24 mouse cellular contexts compared by ENCODE assay signal in genomic region chr2:30437791-30438190, GRCm38 (mm10). TPM values are rescaled to one million over a fixed set of nuclear protein-coding genes. Genes with fewer than 3 reads are reported as not detected.
DNase-seq lines count a peak whose midpoint lies in the region; ATAC-seq and TF ChIP-seq lines count a peak whose summit lies in the region.
"Had no signal": no experiment of that assay in that cellular context is flagged by ENCODE, and none has a peak within 500 bp of the region (broad histone marks: within the 10 kb centered on the region; RNA-seq: fewer than 3 reads in every experiment).

No protein-coding gene starts in this region.

- peaks cover 32% of the 10 kb centered on the region for H3K4me1 ChIP-seq in stomach, embryonic 14.5 days (ENCODE audit: control insufficient read depth, insufficient read depth, low read length)
- H3K4me1 ChIP-seq in stomach, postnatal 0 days (replicated peaks; ENCODE audit: control insufficient read depth, insufficient read depth) = peaks cover 11% of the 10 kb centered on the region
- H3K4me1 ChIP-seq in limb, embryonic 12.5 days (replicated peaks) = peaks cover 34% of the 10 kb centered on the region

- intact Hi-C loops in heart, postnatal 10 days (cut with DNase I) = loop anchor here (2.0 to 5.0 kb wide), 2 partner anchors 107 to 165 kb away; no protein-coding TSS in a partner anchor

- no peak for TF ChIP-seq EP300 in stomach, postnatal 0 days (optimal IDR thresholded peaks at IDR 0.05)

- peak; percentile 94 for DNase-seq in heart, adult 11 months
- no peak for DNase-seq in heart, postnatal 10 days
- no peak for DNase-seq in stomach, postnatal 0 days (ENCODE audit: low spot score)
- DNase-seq in urinary bladder, postnatal 10 days (ENCODE audit: low spot score) = no peak
- DNase-seq: adrenal gland, adult 8-10 months; adrenal gland, postnatal 14 days; adrenal gland, postnatal 36 days; cerebellum, adult 11 months; cerebellum, adult 2 months; cerebellum, adult 9-10 months; cerebellum, postnatal 10 days; cerebellum, postnatal 25 days; forebrain, postnatal 0 days had no signal

- no peak for TF ChIP-seq CTCF in stomach, postnatal 0 days (IDR thresholded peaks at IDR 0.05; ENCODE audit: low read depth)

- no peak overlapping the region for H3K27ac ChIP-seq in stomach, embryonic 14.5 days (ENCODE audit: low read length)
- H3K27ac ChIP-seq in stomach, postnatal 0 days (replicated peaks) = no peak overlapping the region
- 0 out of 2 replicates have a peak overlapping the region, but pooled peaks have one; percentile 17 for H3K27ac ChIP-seq in limb, embryonic 12.5 days
- H3K27ac ChIP-seq: embryonic facial prominence, embryonic 10.5 days; embryonic facial prominence, embryonic 12.5 days; forebrain, embryonic 13.5 days; forebrain, embryonic 15.5 days had no signal

- WGBS in stomach, embryonic 14.5 days = 94% methylated on average over 4 of the region's 4 CpGs
- 89% methylated on average over 4 of the region's 4 CpGs for WGBS in stomach, postnatal 0 days
- 96% methylated on average over 4 of the region's 4 CpGs for WGBS in limb, embryonic 12.5 days

- no peak overlapping the region for H3K4me3 ChIP-seq in stomach, embryonic 14.5 days (ENCODE audit: low read depth, low read length)
- H3K4me3 ChIP-seq in stomach, postnatal 0 days (ENCODE audit: low read depth, low read length) = no peak overlapping the region
- H3K4me3 ChIP-seq in limb, embryonic 12.5 days (replicated peaks) = no peak overlapping the region
- H3K4me3 ChIP-seq: embryonic facial prominence, embryonic 10.5 days; embryonic facial prominence, embryonic 12.5 days; forebrain, embryonic 13.5 days; forebrain, embryonic 15.5 days had no signal

- H3K36me3 ChIP-seq in stomach, embryonic 14.5 days (ENCODE audit: control insufficient read depth, insufficient read depth, low read length) = peaks cover 37% of the 10 kb centered on the region
- H3K36me3 ChIP-seq in stomach, postnatal 0 days (ENCODE audit: control insufficient read depth, insufficient read depth, low read length) = peaks cover 30% of the 10 kb centered on the region; the same call in 1 of the 2 replicates
- H3K36me3 ChIP-seq in limb, embryonic 12.5 days = peaks cover 75% of the 10 kb centered on the region

- H3K9me3 ChIP-seq in stomach, embryonic 14.5 days (ENCODE audit: control insufficient read depth, low read depth, low read length) = no peaks in the 10 kb centered on the region
- H3K9me3 ChIP-seq in stomach, postnatal 0 days (ENCODE audit: control insufficient read depth, low read length) = no peaks in the 10 kb centered on the region
- H3K9me3 ChIP-seq in limb, embryonic 12.5 days = no peaks in the 10 kb centered on the region
- H3K9me3 ChIP-seq: embryonic facial prominence, embryonic 10.5 days; embryonic facial prominence, embryonic 12.5 days; forebrain, embryonic 13.5 days; forebrain, embryonic 15.5 days; G1E had no signal

- H3K27me3 ChIP-seq in stomach, embryonic 14.5 days (ENCODE audit: control insufficient read depth, insufficient read depth, low read length) = no peaks in the 10 kb centered on the region
- no peaks in the 10 kb centered on the region for H3K27me3 ChIP-seq in stomach, postnatal 0 days (ENCODE audit: control insufficient read depth, insufficient read depth, low read length)
- H3K27me3 ChIP-seq in limb, embryonic 12.5 days = no peaks in the 10 kb centered on the region
- H3K27me3 ChIP-seq: CH12.LX; embryonic facial prominence, embryonic 12.5 days; forebrain, embryonic 13.5 days; forebrain, embryonic 15.5 days; Patski had no signal

- no peak overlapping the region for H3K4me2 ChIP-seq in stomach, embryonic 14.5 days (replicated peaks; ENCODE audit: low read depth, low read length)
- no peak overlapping the region for H3K4me2 ChIP-seq in stomach, postnatal 0 days (replicated peaks; ENCODE audit: low read depth)
- H3K4me2 ChIP-seq in limb, embryonic 12.5 days = no peak overlapping the region
- H3K4me2 ChIP-seq: embryonic facial prominence, embryonic 12.5 days; forebrain, embryonic 13.5 days; forebrain, embryonic 15.5 days had no signal

- H3K9ac ChIP-seq in stomach, embryonic 14.5 days (replicated peaks; ENCODE audit: low read depth, low read length) = 0 out of 2 replicates have a peak overlapping the region, but pooled peaks have one; percentile 10
- no peak overlapping the region for H3K9ac ChIP-seq in stomach, postnatal 0 days (ENCODE audit: low read length)
- no peak overlapping the region for H3K9ac ChIP-seq in limb, embryonic 12.5 days (replicated peaks)
- H3K9ac ChIP-seq: embryonic facial prominence, embryonic 12.5 days; forebrain, embryonic 13.5 days; forebrain, embryonic 15.5 days; forebrain, postnatal 0 days had no signal

- no peak for ATAC-seq in stomach, embryonic 14.5 days (ENCODE audit: insufficient number of reproducible peaks, insufficient read depth, low FRiP score, low read depth)
- ATAC-seq in stomach, postnatal 0 days (ENCODE audit: low FRiP score, low TSS enrichment) = no peak
- no peak for ATAC-seq in limb, embryonic 12.5 days (ENCODE audit: insufficient number of reproducible peaks, insufficient read depth, low FRiP score, low TSS enrichment, low read depth)
- ATAC-seq: activated CD4-positive, CD25-positive, alpha-beta regulatory T cell, adult 4 months; CD4-positive, CD25-positive, alpha-beta regulatory T cell, adult 4 months; forebrain, embryonic 13.5 days; forebrain, embryonic 15.5 days; forebrain, postnatal 0 days; Patski had no signal

RNA-seq across cellular contexts. Expression of gene Ptpa, which starts 22.0 kb away (rescaled TPM):
- 100 to 1,000 TPM; 125 to 133 TPM for total RNA-seq in heart, postnatal 10 days (2021)
- polyA plus RNA-seq in stomach, embryonic 14.5 days (2014; fragmentation: Nextera tagmentation; extraction: Ambion mirVana) = 82.6 and 85.4 TPM in 2 replicates
- polyA plus RNA-seq in stomach, postnatal 0 days (2015; fragmentation: Nextera tagmentation; extraction: Ambion mirVana) = 76.6 and 79.6 TPM in 2 replicates
- 154 and 155 TPM in 2 replicates for polyA plus RNA-seq in limb, embryonic 12.5 days (2016; fragmentation: Nextera tagmentation; extraction: Ambion mirVana)

RNA-seq across cellular contexts. Expression of gene Crat, which starts 22.2 kb away (rescaled TPM):
- total RNA-seq in heart, postnatal 10 days (2021) = 100 to 1,000 TPM; 448 to 485 TPM
- 27.3 and 30.0 TPM in 2 replicates for polyA plus RNA-seq in stomach, embryonic 14.5 days (2014; fragmentation: Nextera tagmentation; extraction: Ambion mirVana)
- polyA plus RNA-seq in stomach, postnatal 0 days (2015; fragmentation: Nextera tagmentation; extraction: Ambion mirVana) = 22.0 and 25.9 TPM in 2 replicates
- 24.4 and 27.5 TPM in 2 replicates for polyA plus RNA-seq in limb, embryonic 12.5 days (2016; fragmentation: Nextera tagmentation; extraction: Ambion mirVana)

RNA-seq across cellular contexts. Expression of gene Ier5l, which starts 36.2 kb away (rescaled TPM):
- total RNA-seq in heart, postnatal 10 days (2021) = 10 to 100 TPM in 1 of 2 experiments, 1 to 10 TPM in 1; 9.5 to 12.2 TPM
- 2.8 and 3.1 TPM in 2 replicates for polyA plus RNA-seq in stomach, embryonic 14.5 days (2014; fragmentation: Nextera tagmentation; extraction: Ambion mirVana)
- polyA plus RNA-seq in stomach, postnatal 0 days (2015; fragmentation: Nextera tagmentation; extraction: Ambion mirVana) = 1.8 and 4.4 TPM in 2 replicates
- polyA plus RNA-seq in limb, embryonic 12.5 days (2016; fragmentation: Nextera tagmentation; extraction: Ambion mirVana) = 3.6 and 4.5 TPM in 2 replicates
- total RNA-seq: G1E had no signal
- polyA plus RNA-seq: G1E had no signal

RNA-seq across cellular contexts. Expression of gene Dolpp1, which starts 45.7 kb away (rescaled TPM):
- total RNA-seq in heart, postnatal 10 days (2021) = 10 to 100 TPM; 11.6 to 14.7 TPM
- polyA plus RNA-seq in stomach, embryonic 14.5 days (2014; fragmentation: Nextera tagmentation; extraction: Ambion mirVana) = 35.8 and 37.8 TPM in 2 replicates
- 29.8 and 32.9 TPM in 2 replicates for polyA plus RNA-seq in stomach, postnatal 0 days (2015; fragmentation: Nextera tagmentation; extraction: Ambion mirVana)
- 33.2 and 39.1 TPM in 2 replicates for polyA plus RNA-seq in limb, embryonic 12.5 days (2016; fragmentation: Nextera tagmentation; extraction: Ambion mirVana)
